Mouse (Mus musculus) brain, adult 2 months (tissue): Measurements from ENCODE around the gene Ube2ql1.

Source experiments
- DNase-seq: peaks from one replicate; pipeline ENCODE4 v3.0.0; 2011; ENCODE audit warnings: low read depth, low spot score

Gene Ube2ql1

GRCm38 (mm10) chr13:69708236-69708635 lies 31.5 kb downstream of the Ube2ql1 start:
- peak; percentile 80 for DNase-seq

DNA sequence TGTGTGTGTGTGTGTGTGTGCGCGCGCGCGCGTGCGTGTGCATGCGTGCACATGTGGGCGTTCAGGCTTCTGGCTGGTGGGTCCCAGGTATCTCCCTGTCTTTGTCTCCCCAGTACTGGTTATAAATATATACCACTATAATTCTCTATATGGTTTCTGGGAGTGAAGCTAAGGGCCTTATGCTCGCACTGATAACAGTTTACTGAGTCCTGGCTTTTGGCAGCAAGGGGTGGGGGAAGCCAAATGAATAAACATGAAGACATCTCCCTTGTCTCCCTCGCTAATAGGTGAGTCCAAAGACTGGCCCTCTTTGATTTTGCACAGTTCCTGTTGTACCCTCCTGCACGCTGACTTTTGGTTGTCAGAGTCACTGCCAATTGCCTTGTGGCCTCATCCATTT lies 32.2 kb downstream of the Ube2ql1 start:
- DNase-seq, result no peak

DNA sequence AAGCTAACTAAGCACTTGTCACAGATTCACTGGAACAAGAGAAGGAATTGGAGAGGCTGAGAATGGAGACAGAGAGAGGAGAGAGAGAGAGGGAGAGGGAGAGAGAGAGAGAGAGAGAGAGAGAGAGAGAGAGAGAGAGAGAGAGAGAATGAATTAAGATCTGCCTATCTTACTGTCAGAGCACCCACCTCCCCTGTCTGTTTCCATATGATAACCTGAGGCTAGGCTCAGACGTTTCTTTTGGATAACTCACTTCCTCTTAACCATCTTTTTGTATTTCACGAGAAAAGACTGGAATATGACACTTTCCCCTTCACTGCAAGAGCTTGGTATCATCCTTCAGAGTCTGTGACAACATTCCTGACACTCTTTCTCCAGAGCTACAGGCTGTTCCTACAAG lies 32.8 kb downstream of the Ube2ql1 start:
- DNase-seq, result no peak

GRCm38 (mm10) chr13:69703505-69703904 lies 36.2 kb downstream of the Ube2ql1 start:
- no peak for DNase-seq

DNA sequence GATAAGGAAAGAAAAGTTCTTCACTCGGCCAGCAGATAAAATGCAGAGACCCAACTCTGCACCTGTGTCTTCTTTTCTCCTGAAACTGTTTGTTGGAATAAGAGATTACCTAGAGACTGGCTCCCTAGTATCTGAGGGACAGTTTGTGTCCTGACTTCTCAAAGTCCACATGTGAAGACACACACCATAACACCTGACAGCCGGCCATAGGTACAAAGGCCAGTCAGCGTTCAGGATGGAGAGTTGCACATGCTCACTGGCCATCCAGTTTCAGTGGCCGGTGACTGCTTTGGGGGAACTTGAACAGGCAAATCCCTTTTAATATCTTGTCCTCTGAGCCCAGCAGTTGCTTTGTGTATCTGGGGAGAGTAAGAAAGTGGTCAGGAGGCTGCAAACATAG lies 38.3 kb downstream of the Ube2ql1 start:
- no peak for DNase-seq

GRCm38 (mm10) chr13:69700827-69701226 lies 38.9 kb downstream of the Ube2ql1 start:
- no peak for DNase-seq

GRCm38 (mm10) chr13:69696333-69696991 lies 43.2 kb downstream of the Ube2ql1 start:
- peak; percentile 90 for DNase-seq

- peak; percentile 75 for DNase-seq
Observed at GRCm38 (mm10) chr13:69691074-69691473, 48.6 kb downstream of the Ube2ql1 start.

DNA sequence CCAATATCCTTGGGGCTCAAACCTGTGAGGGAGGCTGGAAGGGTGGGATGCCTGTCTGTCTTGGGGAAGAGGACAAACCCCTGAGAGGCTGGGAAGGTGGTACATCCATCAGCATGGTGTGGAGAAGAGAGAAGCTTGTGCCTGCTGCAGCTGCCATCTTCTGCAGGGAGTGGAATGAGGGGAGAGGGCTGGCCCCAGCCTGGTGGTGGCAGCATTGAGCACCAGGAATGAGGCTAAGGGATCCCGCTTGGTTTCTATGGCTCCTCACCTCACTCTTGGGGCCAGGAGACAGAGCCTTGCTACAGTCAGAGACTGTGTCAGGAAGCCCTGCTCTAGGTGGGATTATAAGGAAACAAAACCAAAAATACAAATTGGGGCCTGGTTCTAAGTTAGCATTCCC lies 52.7 kb downstream of the Ube2ql1 start:
- DNase-seq, result peak; percentile 42

- DNase-seq, result no peak
Observed at GRCm38 (mm10) chr13:69685406-69685818, 54.3 kb downstream of the Ube2ql1 start.

GRCm38 (mm10) chr13:69673921-69674618 lies 65.6 kb downstream of the Ube2ql1 start:
- no peak for DNase-seq

- DNase-seq, result no peak
Observed at GRCm38 (mm10) chr13:69673197-69673920, 66.3 kb downstream of the Ube2ql1 start.

DNA sequence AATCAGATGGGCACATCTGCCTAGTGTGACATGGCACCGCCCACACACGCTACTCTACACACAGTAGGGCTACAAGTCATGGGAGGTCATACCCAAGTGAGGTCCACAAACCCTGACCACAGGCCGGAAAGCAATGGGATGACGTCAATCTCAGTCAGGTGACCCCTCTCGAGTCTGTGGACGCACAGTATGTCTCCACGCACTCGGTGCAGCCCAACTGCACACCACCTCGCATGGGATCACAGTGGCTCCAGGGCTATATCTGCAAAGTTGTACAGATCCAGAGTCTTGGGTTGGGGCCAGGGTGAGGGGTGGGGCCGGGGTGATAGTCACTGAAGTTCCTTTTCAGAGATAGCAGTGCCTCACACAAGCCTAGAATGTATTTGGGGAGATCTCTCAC lies 67.1 kb downstream of the Ube2ql1 start:
- DNase-seq, result no peak

DNA sequence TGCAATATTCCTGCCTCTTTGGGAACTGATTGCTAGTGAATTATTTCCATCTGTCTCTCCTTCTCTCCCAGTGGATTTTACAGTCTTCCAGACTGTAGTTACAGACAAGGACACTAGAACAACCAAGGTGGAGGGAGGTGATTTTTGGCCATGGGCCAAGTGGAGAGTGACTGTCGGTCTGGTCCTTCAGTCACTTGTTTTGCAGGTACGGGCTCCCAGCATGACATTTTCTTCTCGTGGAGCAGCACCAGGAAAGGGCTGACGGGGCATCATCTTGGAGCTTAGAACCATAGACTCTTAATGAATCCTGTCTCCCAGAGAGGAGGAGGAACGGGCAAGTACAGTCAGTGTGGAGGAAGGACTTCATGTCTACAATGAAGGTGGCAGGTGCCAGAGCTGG lies 67.6 kb downstream of the Ube2ql1 start:
- DNase-seq, result no peak

DNA sequence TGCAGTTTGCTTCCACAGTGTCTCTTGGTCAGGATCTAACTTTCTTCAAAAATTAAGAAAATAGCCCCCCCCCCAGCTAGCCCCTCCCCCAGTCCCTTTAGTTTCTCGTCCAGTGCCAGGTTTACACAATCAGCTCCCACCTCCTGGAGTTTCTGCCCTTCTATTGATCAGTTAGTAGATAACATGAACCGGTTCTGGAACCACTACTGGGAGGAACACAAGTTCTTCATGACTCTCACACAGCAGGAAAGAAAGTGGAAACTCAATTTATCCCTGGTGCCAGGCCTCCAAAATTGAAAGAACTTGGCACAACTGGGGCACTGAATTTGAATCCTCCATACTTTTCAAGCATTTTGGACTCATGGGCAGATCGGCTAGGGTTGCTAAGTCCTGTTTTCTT lies 85.2 kb downstream of the Ube2ql1 start:
- DNase-seq, result no peak
